Comparison of ENCODE assay signal across 18 mouse cellular contexts in genomic region chr17:43092280-43092995, GRCm38 (mm10).
DNase-seq lines count a peak whose midpoint lies in the region; ATAC-seq and TF ChIP-seq lines count a peak whose summit lies in the region.
"Had no signal": no experiment of that assay in that cellular context is flagged by ENCODE, and none has a peak within 500 bp of the region (broad histone marks: within the 10 kb centered on the region; RNA-seq: fewer than 3 reads in every experiment).

No protein-coding gene starts in this region.

- no peak for DNase-seq in frontal cortex, postnatal 36 days (ENCODE audit: low spot score in 2 of 2)
- no peak for DNase-seq in kidney, postnatal 0 days (ENCODE audit: low spot score)
- DNase-seq in kidney, postnatal 4 days: no peak
- peak; percentile 8 for DNase-seq in lung, postnatal 14 days
- DNase-seq in lung, postnatal 4 days: no peak
- DNase-seq in telencephalon, adult 2 months (ENCODE audit: low read depth, low spot score): peak; percentile 70
- no peak for DNase-seq in midbrain, embryonic 11.5 days (ENCODE audit: low spot score, missing footprints)
- DNase-seq: cerebellum, adult 9-10 months; gastrocnemius, postnatal 36 days; heart, postnatal 14 days; thymus, adult 18-20 months had no signal

- H3K4me2 ChIP-seq in kidney, postnatal 0 days (ENCODE audit: low read length): no peak overlapping the region
- no peak overlapping the region for H3K4me2 ChIP-seq in midbrain, embryonic 11.5 days
- H3K4me2 ChIP-seq: embryonic facial prominence, embryonic 15.5 days; heart, embryonic 11.5 days; hindbrain, embryonic 14.5 days had no signal

- no peaks in the 10 kb centered on the region for H3K27me3 ChIP-seq in kidney, postnatal 0 days (ENCODE audit: insufficient read depth, low read length)
- H3K27me3 ChIP-seq in midbrain, embryonic 11.5 days (ENCODE audit: control insufficient read depth, insufficient read depth, low read length): no peaks in the 10 kb centered on the region
- H3K27me3 ChIP-seq: embryonic facial prominence, embryonic 15.5 days had no signal

- peak; percentile 88 for ATAC-seq in frontal cortex, adult (ENCODE audit: low TSS enrichment)
- ATAC-seq in kidney, postnatal 0 days (replicated peaks; ENCODE audit: low FRiP score, low read depth): no peak
- no peak for ATAC-seq in midbrain, embryonic 11.5 days (ENCODE audit: low FRiP score)
- ATAC-seq: intestine, embryonic 16.5 days; midbrain, embryonic 16.5 days had no signal

- no peak overlapping the region for H3K4me3 ChIP-seq in kidney, postnatal 0 days (replicated peaks; ENCODE audit: low read depth, low read length)
- H3K4me3 ChIP-seq in midbrain, embryonic 11.5 days (ENCODE audit: low read depth, low read length): no peak overlapping the region
- H3K4me3 ChIP-seq: embryonic facial prominence, embryonic 15.5 days; forebrain, embryonic 10.5 days had no signal

- H3K9ac ChIP-seq in kidney, postnatal 0 days (ENCODE audit: low read depth, low read length): no peak overlapping the region
- H3K9ac ChIP-seq in midbrain, embryonic 11.5 days (ENCODE audit: low read length): no peak overlapping the region
- H3K9ac ChIP-seq: embryonic facial prominence, embryonic 15.5 days; hindbrain, embryonic 14.5 days had no signal

- no peaks in the 10 kb centered on the region for H3K9me3 ChIP-seq in kidney, postnatal 0 days (replicated peaks; ENCODE audit: low read length)
- H3K9me3 ChIP-seq in midbrain, embryonic 11.5 days (ENCODE audit: control insufficient read depth, low read length): no peaks in the 10 kb centered on the region
- H3K9me3 ChIP-seq: embryonic facial prominence, embryonic 15.5 days; forebrain, embryonic 10.5 days had no signal

- peaks cover 7% of the 10 kb centered on the region; the same call in 1 of the 2 replicates for H3K36me3 ChIP-seq in kidney, postnatal 0 days (ENCODE audit: insufficient read depth, low read length)
- H3K36me3 ChIP-seq in midbrain, embryonic 11.5 days (ENCODE audit: control insufficient read depth, insufficient read depth, low read length): no peaks in the 10 kb centered on the region; the same call in 1 of the 2 replicates
- H3K36me3 ChIP-seq: embryonic facial prominence, embryonic 15.5 days had no signal

- TF ChIP-seq CTCF in kidney, postnatal 0 days (IDR thresholded peaks at IDR 0.05; ENCODE audit: low read depth): no peak

- H3K27ac ChIP-seq in kidney, postnatal 0 days: 0 out of 2 replicates have a peak overlapping the region, but pooled peaks have one; percentile 40
- H3K27ac ChIP-seq in midbrain, embryonic 11.5 days (ENCODE audit: low read depth, low read length): no peak overlapping the region
- H3K27ac ChIP-seq: embryonic facial prominence, embryonic 15.5 days; forebrain, embryonic 10.5 days; hindbrain, embryonic 14.5 days had no signal

- WGBS in kidney, postnatal 0 days: 41% methylated on average over 8 of the region's 8 CpGs
- WGBS in midbrain, embryonic 11.5 days: 52% methylated on average over 8 of the region's 8 CpGs

- H3K4me1 ChIP-seq in kidney, postnatal 0 days (replicated peaks; ENCODE audit: insufficient read depth, low read length): no peaks in the 10 kb centered on the region
- H3K4me1 ChIP-seq in midbrain, embryonic 11.5 days (ENCODE audit: control insufficient read depth, insufficient read depth, low read length): no peaks in the 10 kb centered on the region
- H3K4me1 ChIP-seq: forebrain, embryonic 10.5 days had no signal

Comparison
In these comparisons a context has a peak if more than half of its experiments do, and no peak if none do; other contexts are left out.
1. DNase-seq: peak in lung, postnatal 14 days (single experiment) and telencephalon, adult 2 months (single experiment); none in frontal cortex, postnatal 36 days (0 of 2), kidney, postnatal 0 days (single experiment), kidney, postnatal 4 days (0 of 2), lung, postnatal 4 days (0 of 2) and midbrain, embryonic 11.5 days (single experiment).